Mouse (Mus musculus): ENCODE data around the gene Zfp523. TPM values are rescaled to one million over a fixed set of nuclear protein-coding genes. Genes with fewer than 3 reads are reported as not detected.

Gene Zfp523
- total and polyA plus RNA-seq, 3 experiments = 29.5 to 53.0 TPM; not detected in 1

DNA sequence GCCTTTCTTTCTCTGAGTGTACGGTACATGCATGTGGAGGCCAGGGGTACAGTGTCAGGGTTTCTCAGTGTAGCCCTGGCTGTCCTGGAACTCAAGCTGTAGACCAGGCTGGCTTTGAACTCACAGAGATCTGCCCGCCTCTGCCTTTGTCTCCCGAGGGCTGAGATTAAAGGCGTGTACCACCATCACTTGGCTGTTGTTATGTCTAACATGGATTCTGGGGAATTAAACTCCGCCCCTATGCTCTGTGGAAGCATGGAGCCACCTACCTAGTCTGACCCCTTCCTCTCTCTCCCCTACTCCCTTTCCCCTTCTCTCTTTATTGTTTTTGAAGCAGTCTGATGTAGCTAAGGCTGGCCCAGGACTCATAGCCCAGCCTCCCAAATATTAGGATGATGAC lies 47.1 kb upstream of the Zfp523 start:
- Histone ChIP-seq H3K4me1 (ENCODE audit: control insufficient read depth in 1 of 2, insufficient read depth in 2 of 2, low read length in 2 of 2) (no peaks in the 10 kb centered on the region), H3K4me3 (ENCODE audit: control insufficient read depth in 1 of 2, insufficient read depth in 1 of 2, low read depth in 2 of 2, low read length in 2 of 2) (no peak overlapping the region), H3K27ac (ENCODE audit: control insufficient read depth, low read depth, low read length) (no peak overlapping the region), H3K9ac (ENCODE audit: control insufficient read depth, low read depth, low read length, poor library complexity, severe bottlenecking) (no peak overlapping the region), H3K79me2 (ENCODE audit: control insufficient read depth, insufficient read depth, low read length, poor library complexity) (no peaks in the 10 kb centered on the region), H3K27me3 (ENCODE audit: control insufficient read depth in 1 of 2, insufficient read depth in 2 of 2, low read length in 2 of 2) (peaks cover 0 to 2% of the 10 kb centered on the region in 2 experiments; a peak in 1 of 4 replicates), H3K9me3 (replicated peaks; ENCODE audit: insufficient read depth, low read length) (no peaks in the 10 kb centered on the region), H3K36me3 (ENCODE audit: control insufficient read depth in 1 of 2, insufficient read depth in 2 of 2, low read length in 2 of 2) (no peaks in the 10 kb centered on the region)
- no peak for TF ChIP-seq RAD21 (IDR thresholded peaks at IDR 0.05; ENCODE audit: low read depth, low read length)
- no peak for DNase-seq (ENCODE audit: low read depth, low spot score)

GRCm38 (mm10) chr17:28130391-28131125 lies 46.4 kb upstream of the Zfp523 start:
- no peak for TF ChIP-seq MAX (IDR thresholded peaks at IDR 0.05; ENCODE audit: low read length)
- no peak for TF ChIP-seq ZC3H11A (IDR thresholded peaks at IDR 0.05; ENCODE audit: low read depth, low read length)
- TF ChIP-seq RAD21 (IDR thresholded peaks at IDR 0.05; ENCODE audit: low read depth, low read length) = no peak
- TF ChIP-seq TBP (IDR thresholded peaks at IDR 0.05; ENCODE audit: low read depth, low read length) = no peak
- no peak for TF ChIP-seq POLR2AphosphoS5 (IDR thresholded peaks at IDR 0.05; ENCODE audit: borderline replicate concordance, low read depth, low read length)
- no peak for TF ChIP-seq ZKSCAN1 (IDR thresholded peaks at IDR 0.05; ENCODE audit: low read depth, low read length)
- Histone ChIP-seq H3K4me1 (ENCODE audit: control insufficient read depth in 1 of 2, insufficient read depth in 2 of 2, low read length in 2 of 2) (no peaks in the 10 kb centered on the region), H3K27ac (ENCODE audit: control insufficient read depth, low read depth, low read length) (no peak overlapping the region), H3K36me3 (ENCODE audit: control insufficient read depth in 1 of 2, insufficient read depth in 2 of 2, low read length in 2 of 2) (no peaks in the 10 kb centered on the region), H3K27me3 (ENCODE audit: control insufficient read depth in 1 of 2, insufficient read depth in 2 of 2, low read length in 2 of 2) (peaks cover 2% of the 10 kb centered on the region in 2 experiments; a peak in 3 of 4 replicates), H3K4me3 (ENCODE audit: control insufficient read depth in 1 of 2, insufficient read depth in 1 of 2, low read depth in 2 of 2, low read length in 2 of 2) (no peak overlapping the region), H3K9ac (ENCODE audit: control insufficient read depth, low read depth, low read length, poor library complexity, severe bottlenecking) (no peak overlapping the region), H3K79me2 (ENCODE audit: control insufficient read depth, insufficient read depth, low read length, poor library complexity) (no peaks in the 10 kb centered on the region), H3K9me3 (replicated peaks; ENCODE audit: insufficient read depth, low read length) (no peaks in the 10 kb centered on the region)
- no peak for DNase-seq (ENCODE audit: low read depth, low spot score)

GRCm38 (mm10) chr17:28131156-28131555 lies 45.8 kb upstream of the Zfp523 start:
- TF ChIP-seq POLR2AphosphoS5 (IDR thresholded peaks at IDR 0.05; ENCODE audit: borderline replicate concordance, low read depth, low read length) = peak; percentile 43; the same call in 1 of the 2 replicates
- no peak for TF ChIP-seq NRF1 (IDR thresholded peaks at IDR 0.05; ENCODE audit: insufficient read depth, low read depth, low read length, poor library complexity, severe bottlenecking)
- no peak for TF ChIP-seq GABPA (IDR thresholded peaks at IDR 0.05; ENCODE audit: low read depth, low read length)
- no peak for DNase-seq (ENCODE audit: low read depth, low spot score)
- Histone ChIP-seq H3K79me2 (ENCODE audit: control insufficient read depth, insufficient read depth, low read length, poor library complexity) (no peaks in the 10 kb centered on the region), H3K36me3 (ENCODE audit: control insufficient read depth in 1 of 2, insufficient read depth in 2 of 2, low read length in 2 of 2) (no peaks in the 10 kb centered on the region), H3K27me3 (ENCODE audit: control insufficient read depth in 1 of 2, insufficient read depth in 2 of 2, low read length in 2 of 2) (peaks cover 2 to 3% of the 10 kb centered on the region in 2 experiments; a peak in 3 of 4 replicates), H3K27ac (ENCODE audit: control insufficient read depth, low read depth, low read length) (no peak overlapping the region), H3K4me1 (ENCODE audit: control insufficient read depth in 1 of 2, insufficient read depth in 2 of 2, low read length in 2 of 2) (no peaks in the 10 kb centered on the region), H3K9ac (ENCODE audit: control insufficient read depth, low read depth, low read length, poor library complexity, severe bottlenecking) (no peak overlapping the region), H3K9me3 (replicated peaks; ENCODE audit: insufficient read depth, low read length) (no peaks in the 10 kb centered on the region), H3K4me3 (ENCODE audit: control insufficient read depth in 1 of 2, insufficient read depth in 1 of 2, low read depth in 2 of 2, low read length in 2 of 2) (no peak overlapping the region)
